Mouse (Mus musculus): ENCODE measurements around the gene Ascc3.

GRCm38 (mm10) chr10:50890621-50891020, 298.2 kb downstream of the Ascc3 start:
- TF ChIP-seq CTCF (IDR thresholded peaks at IDR 0.05; ENCODE audit: low read depth) = no peak
- no peak for TF ChIP-seq EP300 (IDR thresholded peaks at IDR 0.05; ENCODE audit: low read depth)

Measured in heart, postnatal 0 days (tissue).